Mouse (Mus musculus): Measurements from ENCODE around the gene Vasp.

- TF ChIP-seq CTCF (IDR thresholded peaks at IDR 0.05; ENCODE audit: insufficient read depth, low read length) (no peak), POLR2A (IDR thresholded peaks at IDR 0.05; ENCODE audit: borderline replicate concordance, extremely low read depth, low read depth, low read length) (no peak)
Measured at GRCm38 (mm10) chr7:19279581-19280114, 8.0 kb upstream of the Vasp start, which contains the start of gene Ppm1n.
